Mouse (Mus musculus): ENCODE measurements at regions not wholly inside any gene's neighbourhood (a gene's known extent, or its start where the extent isn't known, plus 50 kb on each side); places are given as distances from the start of the nearest gene placed in this dataset.

- TF ChIP-seq POLR2AphosphoS5 (IDR thresholded peaks at IDR 0.05; ENCODE audit: insufficient replicate concordance, low read depth, low read length) (no peak), CTCF (IDR thresholded peaks at IDR 0.05; ENCODE audit: low read depth, low read length) (no peak), GATA2 (IDR thresholded peaks at IDR 0.05; ENCODE audit: borderline replicate concordance, low read depth, low read length) (no peak)
Observed at GRCm38 (mm10) chr3:50992581-50993313, 231.5 kb upstream of the Noct start.
